Mouse (Mus musculus) cortical plate, adult 2 months (tissue): ENCODE measurements around the gene Slc25a44. TPM values are rescaled to one million over a fixed set of nuclear protein-coding genes. Genes with fewer than 3 reads are reported as not detected.
A peak's percentile ranks its signal among the peaks of the same experiment; 100 is the strongest.

Source experiments
- H3K27ac ChIP-seq: fragments of 200-500 bp; 2 replicates; pipeline ENCODE4 v1.5.1; 2012; ENCODE audit warnings: low read length, control low read depth, inconsistent platforms; ENCODE audit not compliant: insufficient read depth
- H3K4me1 ChIP-seq: fragments of 200-500 bp; 2 replicates; pipeline ENCODE4 v1.6.1; 2011; ENCODE audit warnings: low read length; ENCODE audit not compliant: control insufficient read depth, insufficient read depth
- H3K4me3 ChIP-seq: fragments of 200-500 bp; 2 replicates; pipeline ENCODE4 v1.5.1; 2011; ENCODE audit warnings: mild to moderate bottlenecking, low read length, control low read depth; ENCODE audit not compliant: insufficient read depth
- CTCF ChIP-seq: fragments of 200-500 bp; IDR thresholded peaks from 2 replicates; pipeline ENCODE4 v1.5.1; 2011; ENCODE audit warnings: mild to moderate bottlenecking, control low read depth, low read length; ENCODE audit not compliant: insufficient read depth; ENCODE audit errors: extremely low read depth
- POLR2A ChIP-seq: fragments of 200-500 bp; IDR thresholded peaks from 2 replicates; pipeline ENCODE4 v1.6.1; 2011; ENCODE audit warnings: mild to moderate bottlenecking, low read length, control low read depth; ENCODE audit not compliant: insufficient read depth; ENCODE audit errors: extremely low read depth
- polyA plus RNA-seq: library from polyadenylated mRNA; depleted of rRNA; stranded (reverse); fragments of >200 nt; gene quantifications from 2 replicates; pipeline ENCODE4 v1.2.3, GENCODE M21; 2012

The Slc25a44 gene
- polyA plus RNA-seq, 1 experiment = 76.4 TPM

DNA sequence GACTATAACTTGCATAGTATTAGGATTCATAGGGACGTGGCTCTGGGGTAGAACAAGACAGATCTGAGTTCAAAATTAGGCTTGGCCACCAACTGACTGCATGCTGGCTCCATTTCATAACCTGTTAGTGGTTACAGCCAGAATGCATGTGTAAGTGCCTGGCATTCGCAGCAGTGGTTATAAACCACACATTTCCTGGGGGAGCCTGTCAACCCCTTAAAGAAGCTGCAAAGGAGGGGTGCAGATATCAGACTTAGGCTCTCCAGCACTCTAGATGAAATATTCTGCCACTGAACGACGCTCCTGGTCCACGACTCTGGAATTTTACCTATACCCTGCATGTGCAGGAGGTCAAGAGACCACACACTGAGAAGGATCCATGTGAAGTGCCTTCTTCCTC is 27.3 kb upstream of the Slc25a44 start:
- no peak for TF ChIP-seq CTCF
- TF ChIP-seq POLR2A = no peak
- H3K27ac ChIP-seq = no peak overlapping the region
- H3K4me3 ChIP-seq = no peak overlapping the region
- peaks cover 4% of the 10 kb centered on the region for H3K4me1 ChIP-seq

DNA sequence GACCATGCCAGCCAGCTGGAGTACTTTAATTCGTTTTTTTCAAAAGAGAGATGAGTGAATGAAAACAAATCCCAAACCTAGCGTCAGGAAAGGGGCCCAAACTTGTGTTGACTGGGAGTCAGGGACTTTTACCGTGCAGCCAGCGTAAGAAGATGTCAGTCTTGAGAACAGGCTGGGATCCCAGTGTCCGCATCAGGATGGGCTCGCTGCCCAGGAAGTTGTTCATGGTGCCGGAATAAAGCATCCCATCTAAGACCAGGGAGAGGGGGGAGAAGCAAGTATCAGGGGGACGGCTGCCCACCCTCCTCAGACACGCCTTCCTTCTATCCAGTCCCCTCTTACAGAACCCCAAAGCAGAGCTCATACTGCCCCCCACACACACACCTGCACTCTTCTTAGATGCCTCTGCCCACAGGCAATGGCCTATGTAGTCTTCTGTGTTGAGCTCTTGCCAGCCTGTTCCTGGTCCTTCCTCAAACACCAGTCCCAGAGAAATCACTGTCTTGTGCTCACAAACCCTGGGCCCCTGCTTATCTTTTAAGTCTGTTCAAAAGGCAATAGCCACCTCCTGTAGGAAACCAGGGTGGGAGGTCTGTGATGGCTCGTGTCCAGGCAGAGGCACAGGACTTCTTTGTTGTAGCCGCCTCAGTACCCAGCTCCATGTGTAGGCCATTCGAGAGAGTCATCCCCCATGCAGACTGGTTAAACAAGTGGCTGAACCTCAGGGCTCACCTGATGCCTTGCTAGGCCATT is 25.6 kb upstream of the Slc25a44 start:
- TF ChIP-seq POLR2A (no peak), CTCF (no peak)
- no peak overlapping the region for H3K4me3 ChIP-seq
- peaks cover 2% of the 10 kb centered on the region for H3K4me1 ChIP-seq

DNA sequence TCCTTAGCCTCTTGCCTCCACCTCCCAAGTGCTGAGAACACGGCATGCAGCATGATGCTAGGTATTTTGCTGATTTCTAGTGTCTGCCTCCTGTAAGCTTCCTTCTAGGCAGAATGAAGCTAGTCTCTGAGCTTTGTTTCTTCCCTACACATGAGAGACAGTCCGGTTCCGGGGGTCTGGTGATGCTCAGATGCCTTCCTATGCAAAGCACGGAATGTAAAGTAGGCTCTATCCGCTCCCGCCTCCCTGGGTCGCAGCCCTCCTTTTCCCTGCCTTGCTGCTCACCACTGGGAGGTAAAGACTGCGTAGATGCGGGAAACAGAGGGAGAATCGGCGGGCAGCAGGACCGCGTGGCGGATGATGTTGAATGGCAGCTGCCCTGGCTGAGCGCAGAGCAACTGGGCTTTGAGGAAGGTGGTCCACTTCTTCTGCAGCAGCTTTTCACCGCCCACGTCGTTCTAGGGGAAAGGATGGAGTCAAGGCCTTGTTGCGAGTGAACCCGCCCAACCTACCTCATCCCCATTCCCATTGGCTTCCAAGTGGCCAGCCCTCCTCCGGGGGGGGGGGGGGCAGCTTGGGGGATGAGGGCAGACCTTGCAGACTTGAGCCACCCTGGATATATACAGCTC is 24.6 kb upstream of the Slc25a44 start:
- H3K27ac ChIP-seq = no peak overlapping the region
- H3K4me1 ChIP-seq = peaks cover 2% of the 10 kb centered on the region
- TF ChIP-seq POLR2A = no peak
- no peak for TF ChIP-seq CTCF
- H3K4me3 ChIP-seq = no peak overlapping the region

More for the DNA sequence above, 25.6 kb upstream of the Slc25a44 start:
- H3K27ac ChIP-seq = no peak overlapping the region

DNA sequence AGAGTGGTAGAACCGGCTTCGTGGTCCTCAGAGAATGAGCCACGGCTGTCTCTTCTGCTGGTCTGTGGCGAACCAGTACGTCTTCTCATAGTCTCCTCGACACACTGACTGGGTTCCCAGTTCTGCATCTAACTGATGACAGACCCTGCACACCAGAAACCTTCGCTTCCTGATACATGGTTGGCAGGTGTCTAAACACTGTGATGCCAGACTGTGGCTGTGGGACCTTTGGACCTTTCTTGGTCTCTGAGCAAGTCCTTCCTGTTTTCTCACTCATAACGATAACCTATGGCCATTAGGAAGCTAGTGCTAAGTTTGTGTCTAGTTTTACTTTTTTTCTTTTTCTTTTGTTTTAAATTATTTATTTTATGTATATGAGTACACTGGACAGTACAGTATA is 23.5 kb upstream of the Slc25a44 start:
- TF ChIP-seq POLR2A = no peak
- H3K4me3 ChIP-seq = no peak overlapping the region
- H3K4me1 ChIP-seq = peaks cover 2% of the 10 kb centered on the region
- no peak overlapping the region for H3K27ac ChIP-seq

- TF ChIP-seq CTCF (no peak), POLR2A (no peak)
- H3K4me1 ChIP-seq = peaks cover 2% of the 10 kb centered on the region
- H3K4me3 ChIP-seq = no peak overlapping the region
- no peak overlapping the region for H3K27ac ChIP-seq
These were observed 22.8 kb upstream of the Slc25a44 start for GRCm38 (mm10) chr3:88447676-88448183.

- Histone ChIP-seq H3K4me3 (no peak overlapping the region), H3K27ac (no peak overlapping the region), H3K4me1 (peaks cover 3% of the 10 kb centered on the region)
- TF ChIP-seq POLR2A = no peak
- no peak for TF ChIP-seq CTCF
These were observed 21.7 kb upstream of the Slc25a44 start for GRCm38 (mm10) chr3:88446471-88447123.

DNA sequence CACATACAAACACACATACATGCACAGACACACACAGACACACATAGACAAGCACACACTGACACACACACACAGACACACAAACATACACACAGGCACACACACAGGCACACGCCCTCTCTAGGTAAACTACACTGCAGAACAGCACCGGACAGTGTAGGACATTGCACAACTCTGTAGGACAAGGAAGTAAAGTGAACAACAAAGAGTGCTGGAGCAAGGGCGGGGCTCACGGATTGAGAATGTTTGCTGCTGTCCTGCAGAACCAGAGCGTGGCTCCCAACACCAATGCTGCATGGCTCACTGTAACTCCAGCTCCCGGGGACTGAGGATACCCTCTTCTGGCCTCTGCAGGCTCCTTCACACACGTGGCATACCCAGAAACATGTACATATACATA is 17.9 kb upstream of the Slc25a44 start:
- Histone ChIP-seq H3K27ac (no peak overlapping the region), H3K4me3 (no peak overlapping the region), H3K4me1 (peaks cover 5% of the 10 kb centered on the region)
- no peak for TF ChIP-seq CTCF

DNA sequence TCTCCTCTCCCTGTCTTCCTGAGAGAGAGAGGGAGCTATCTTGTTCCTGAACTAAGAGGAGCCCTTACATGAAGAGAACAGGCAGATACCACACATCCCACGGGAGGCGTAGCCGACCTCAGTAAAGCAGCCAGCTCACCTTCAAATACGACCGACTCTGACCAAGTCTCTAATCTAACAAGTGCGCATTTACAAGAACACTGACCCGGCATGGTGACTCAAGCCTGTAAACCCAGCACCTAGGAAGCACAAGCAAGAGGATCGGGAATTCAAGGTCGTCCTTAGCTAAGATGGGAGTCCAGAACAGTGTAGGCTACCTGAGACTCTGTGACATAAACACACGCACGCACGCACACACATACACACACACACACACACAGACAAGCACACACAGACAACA is 17.5 kb upstream of the Slc25a44 start:
- peaks cover 5% of the 10 kb centered on the region for H3K4me1 ChIP-seq
- TF ChIP-seq CTCF = no peak
- TF ChIP-seq POLR2A = no peak
- no peak overlapping the region for H3K27ac ChIP-seq

GRCm38 (mm10) chr3:88440500-88441381 is 15.8 kb upstream of the Slc25a44 start:
- TF ChIP-seq CTCF (peak; percentile 42), POLR2A (no peak)
- Histone ChIP-seq H3K27ac (no peak overlapping the region), H3K4me3 (no peak overlapping the region), H3K4me1 (peaks cover 11% of the 10 kb centered on the region)

More for the DNA sequence above, 17.5 kb upstream of the Slc25a44 start:
- H3K4me3 ChIP-seq = no peak overlapping the region
